Mouse (Mus musculus) C2C12 (cell line): Measurements from ENCODE around the gene Nfia. TPM values are rescaled to one million over a fixed set of nuclear protein-coding genes. Genes with fewer than 3 reads are reported as not detected.

ENCODE experiments used
- H3K27me3 ChIP-seq: one replicate; pipeline ENCODE4 v1.6.1; 2011; ENCODE audit not compliant: control insufficient read depth, insufficient read depth, insufficient read length
- H3K36me3 ChIP-seq: one replicate; pipeline ENCODE4 v1.6.1; 2011; ENCODE audit not compliant: control insufficient read depth, insufficient read depth
- H3K4me3 ChIP-seq: one replicate; pipeline ENCODE4 v1.5.1; 2011; ENCODE audit warnings: mild to moderate bottlenecking, control low read depth; ENCODE audit not compliant: poor library complexity, insufficient read depth, severe bottlenecking
- H3K79me2 ChIP-seq: one replicate; pipeline ENCODE4 v1.6.1; 2011; ENCODE audit not compliant: control insufficient read depth, insufficient read depth
- H3K79me3 ChIP-seq: one replicate; pipeline ENCODE4 v1.6.1; 2011; ENCODE audit warnings: low read depth, control low read depth
- H3ac ChIP-seq: one replicate; pipeline ENCODE3; 2011; ENCODE audit warnings: low read depth; ENCODE audit not compliant: control insufficient read depth, insufficient read length
- CEBPB ChIP-seq: IDR thresholded peaks from one replicate; pipeline ENCODE4 v1.6.1; 2011; ENCODE audit warnings: low read depth, mild to moderate bottlenecking, control low read depth, moderate library complexity
- CTCF ChIP-seq: IDR thresholded peaks from one replicate; pipeline ENCODE4 v1.5.1; 2011; ENCODE audit not compliant: control insufficient read depth, insufficient read depth, insufficient read length
- FOSL1 ChIP-seq: IDR thresholded peaks from one replicate; pipeline ENCODE4 v1.8.0; 2011; ENCODE audit warnings: mild to moderate bottlenecking, low read length; ENCODE audit not compliant: poor library complexity, insufficient read depth, severe bottlenecking
- MAX ChIP-seq: IDR thresholded peaks from one replicate; pipeline ENCODE4 v1.6.1; 2011; ENCODE audit warnings: mild to moderate bottlenecking, control low read depth
- MYOD1 ChIP-seq: IDR thresholded peaks from one replicate; pipeline ENCODE4 v1.6.1; 2011; ENCODE audit warnings: low read depth; ENCODE audit not compliant: control insufficient read depth, insufficient read length
- MYOG ChIP-seq: IDR thresholded peaks from one replicate; pipeline ENCODE4 v1.6.1; 2011; ENCODE audit not compliant: control insufficient read depth, insufficient read length; ENCODE audit errors: extremely low read depth
- USF1 ChIP-seq: IDR thresholded peaks from one replicate; pipeline ENCODE4 v1.6.1; 2011; ENCODE audit warnings: low read depth, mild to moderate bottlenecking, control low read depth, moderate library complexity
- polyA plus RNA-seq: library from polyadenylated mRNA; unstranded; fragments of >200 nt; fragmentation: generic; extraction: Trizol; gene quantifications from one replicate; pipeline ENCODE4 v1.2.1, GENCODE M21; 2012; ENCODE audit warnings: missing spikeins

Nfia gene
- polyA plus RNA-seq, 1 experiment: 0.33 TPM

DNA sequence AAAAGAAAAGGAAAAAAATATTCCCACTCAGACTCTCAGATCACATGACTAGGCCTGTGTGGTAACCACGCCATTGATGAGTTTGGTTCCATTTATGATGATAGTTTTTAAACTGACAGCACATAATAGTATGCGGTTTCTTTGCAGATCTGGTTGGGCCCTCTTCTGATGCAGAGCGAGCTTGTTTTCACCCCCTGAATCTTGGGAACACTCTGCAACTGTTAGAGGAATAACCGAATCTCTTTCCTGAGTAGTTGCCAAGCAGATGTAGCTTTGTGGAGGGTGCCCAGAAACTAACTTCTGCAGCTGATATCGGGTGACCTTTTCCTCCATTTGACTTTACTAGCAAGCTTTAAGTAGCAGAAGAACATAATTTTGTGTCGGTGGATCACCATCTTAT is 51.0 kb downstream of the Nfia start:
- no peak for TF ChIP-seq CTCF
- TF ChIP-seq MYOG: no peak
- TF ChIP-seq USF1: no peak
- no peak for TF ChIP-seq MYOD1
- TF ChIP-seq CEBPB: no peak
- Histone ChIP-seq H3K27me3 (no peaks in the 10 kb centered on the region), H3K4me3 (no peak overlapping the region), H3K36me3 (no peaks in the 10 kb centered on the region), H3K79me2 (no peaks in the 10 kb centered on the region), H3K79me3 (no peaks in the 10 kb centered on the region), H3ac (no peak overlapping the region)

- H3ac ChIP-seq: no peak overlapping the region
- H3K79me2 ChIP-seq: no peaks in the 10 kb centered on the region
- no peaks in the 10 kb centered on the region for H3K27me3 ChIP-seq
- no peaks in the 10 kb centered on the region for H3K36me3 ChIP-seq
- H3K4me3 ChIP-seq: no peak overlapping the region
- TF ChIP-seq MAX: no peak
- H3K79me3 ChIP-seq: no peaks in the 10 kb centered on the region
Measured at GRCm38 (mm10) chr4:97824451-97824850, 51.9 kb downstream of the Nfia start.

DNA sequence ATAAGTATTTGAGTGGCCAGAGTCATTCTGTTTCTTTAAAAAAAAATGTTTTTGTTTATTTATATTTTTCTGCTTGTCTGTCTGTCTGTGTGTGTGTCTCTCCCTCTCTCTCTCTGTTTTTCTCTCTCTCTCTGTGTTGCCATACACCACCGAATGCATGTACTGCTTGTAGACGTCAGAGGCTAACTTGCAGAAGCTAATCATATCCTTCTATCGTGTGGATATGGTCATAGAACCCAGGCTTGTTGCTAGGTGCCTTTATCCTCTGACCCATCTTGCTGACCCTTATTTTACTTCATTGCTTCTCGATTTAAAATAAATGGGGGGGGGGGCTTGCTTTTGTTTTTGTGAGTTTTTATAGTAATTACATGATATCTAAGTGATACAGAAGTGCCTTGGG is 52.9 kb downstream of the Nfia start:
- no peak for TF ChIP-seq CTCF
- TF ChIP-seq USF1: no peak
- TF ChIP-seq CEBPB: no peak
- no peak for TF ChIP-seq FOSL1
- Histone ChIP-seq H3K36me3 (no peaks in the 10 kb centered on the region), H3K27me3 (no peaks in the 10 kb centered on the region), H3ac (no peak overlapping the region), H3K79me2 (no peaks in the 10 kb centered on the region), H3K4me3 (no peak overlapping the region), H3K79me3 (no peaks in the 10 kb centered on the region)

DNA sequence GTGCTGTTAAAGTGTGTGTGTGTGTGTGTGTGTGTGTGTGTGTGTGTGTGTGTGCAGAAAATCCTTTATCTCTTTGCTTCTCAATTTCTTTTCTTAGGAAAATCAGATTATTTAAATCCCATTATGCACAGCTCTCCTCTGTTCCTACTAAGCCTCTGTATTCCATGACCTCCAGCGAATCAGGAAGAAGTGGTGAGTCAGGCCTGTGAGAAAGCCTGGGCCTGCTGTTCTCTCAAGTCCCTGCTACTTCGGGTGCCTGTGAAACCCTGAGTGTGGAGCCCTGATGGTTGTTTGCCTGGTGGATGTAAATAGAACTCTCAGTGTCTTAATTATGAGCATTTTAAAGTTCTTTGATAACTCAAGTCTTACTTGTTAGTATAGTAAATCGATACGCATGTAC is 53.3 kb downstream of the Nfia start:
- Histone ChIP-seq H3ac (no peak overlapping the region), H3K4me3 (no peak overlapping the region), H3K79me2 (no peaks in the 10 kb centered on the region), H3K79me3 (no peaks in the 10 kb centered on the region), H3K27me3 (no peaks in the 10 kb centered on the region), H3K36me3 (no peaks in the 10 kb centered on the region)
- TF ChIP-seq USF1: no peak
- no peak for TF ChIP-seq CEBPB
- no peak for TF ChIP-seq MYOG
- TF ChIP-seq CTCF: no peak
- TF ChIP-seq MYOD1: no peak
- no peak for TF ChIP-seq MAX
- TF ChIP-seq FOSL1: no peak

GRCm38 (mm10) chr4:97827115-97827514 is 54.6 kb downstream of the Nfia start:
- Histone ChIP-seq H3K79me3 (no peaks in the 10 kb centered on the region), H3K36me3 (no peaks in the 10 kb centered on the region), H3K79me2 (no peaks in the 10 kb centered on the region), H3K27me3 (no peaks in the 10 kb centered on the region), H3ac (no peak overlapping the region), H3K4me3 (no peak overlapping the region)
- TF ChIP-seq MYOD1: no peak
- TF ChIP-seq CTCF: no peak
- no peak for TF ChIP-seq MYOG
- no peak for TF ChIP-seq FOSL1
- no peak for TF ChIP-seq MAX
- no peak for TF ChIP-seq CEBPB
- TF ChIP-seq USF1: no peak

- H3K79me2 ChIP-seq: no peaks in the 10 kb centered on the region
- H3K79me3 ChIP-seq: no peaks in the 10 kb centered on the region
- no peaks in the 10 kb centered on the region for H3K27me3 ChIP-seq
- no peak overlapping the region for H3K4me3 ChIP-seq
- no peaks in the 10 kb centered on the region for H3K36me3 ChIP-seq
- TF ChIP-seq CTCF: no peak
- no peak for TF ChIP-seq CEBPB
- TF ChIP-seq MYOD1: no peak
- TF ChIP-seq MAX: no peak
- no peak for TF ChIP-seq USF1
- no peak for TF ChIP-seq FOSL1
- TF ChIP-seq MYOG: no peak
- H3ac ChIP-seq: no peak overlapping the region
Measured at GRCm38 (mm10) chr4:97828579-97828978, 56.0 kb downstream of the Nfia start.
